Mouse (Mus musculus): ENCODE data around the gene Nr6a1.

The Nr6a1 gene

DNA sequence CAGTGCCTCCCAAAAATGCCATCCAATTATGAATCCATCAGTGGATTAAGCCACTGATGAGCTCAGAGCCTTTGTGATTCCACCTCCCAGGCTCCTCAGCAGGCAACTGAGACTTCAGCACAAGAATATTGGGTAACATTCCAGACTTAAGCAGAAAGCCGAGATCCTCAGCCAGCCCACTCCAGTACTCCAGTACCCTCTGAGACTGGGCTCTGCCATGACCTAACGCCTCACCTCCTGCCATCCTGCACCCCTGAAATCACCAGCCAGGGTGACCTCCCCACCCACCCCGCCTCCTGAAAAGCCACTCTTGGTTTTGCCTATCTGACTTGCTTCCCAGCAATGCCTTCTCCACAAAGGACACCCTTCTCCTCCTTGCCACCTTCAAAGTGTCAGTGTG lies 9.9 kb upstream of the Nr6a1 start:
- no peak for DNase-seq (ENCODE audit: extremely low spot score)

DNA sequence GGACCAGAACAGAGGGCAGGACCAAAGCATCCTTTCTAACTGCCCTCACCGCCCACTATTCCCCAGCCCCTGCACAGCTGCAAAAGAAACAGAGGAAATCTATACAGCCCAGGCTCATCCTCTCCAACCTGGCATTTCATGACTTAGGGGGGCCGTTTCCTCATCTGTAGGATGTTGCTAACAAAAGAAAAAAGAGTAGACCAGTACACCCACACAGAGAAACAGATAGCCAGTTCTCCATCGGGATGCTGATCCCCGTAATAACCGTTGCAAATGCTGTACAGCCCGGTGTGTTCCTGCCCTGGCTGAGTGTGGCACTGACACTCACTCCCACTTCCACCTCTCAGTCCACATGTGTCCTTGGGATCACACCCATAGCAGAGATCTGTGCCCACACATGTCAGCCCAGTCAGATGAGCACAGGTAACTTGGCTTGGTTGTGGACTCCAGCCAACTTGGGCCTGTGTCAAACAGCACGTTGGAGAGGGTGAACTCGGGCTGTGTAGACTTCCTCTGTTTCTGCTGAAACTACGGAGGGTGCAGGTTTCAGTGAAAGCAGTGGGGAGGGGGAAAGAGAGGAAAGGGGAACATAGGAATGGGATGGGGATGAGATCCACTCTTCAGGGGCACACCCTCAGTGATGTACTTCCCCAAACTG lies 9.4 kb upstream of the Nr6a1 start:
- DNase-seq (ENCODE audit: extremely low spot score): no peak

DNA sequence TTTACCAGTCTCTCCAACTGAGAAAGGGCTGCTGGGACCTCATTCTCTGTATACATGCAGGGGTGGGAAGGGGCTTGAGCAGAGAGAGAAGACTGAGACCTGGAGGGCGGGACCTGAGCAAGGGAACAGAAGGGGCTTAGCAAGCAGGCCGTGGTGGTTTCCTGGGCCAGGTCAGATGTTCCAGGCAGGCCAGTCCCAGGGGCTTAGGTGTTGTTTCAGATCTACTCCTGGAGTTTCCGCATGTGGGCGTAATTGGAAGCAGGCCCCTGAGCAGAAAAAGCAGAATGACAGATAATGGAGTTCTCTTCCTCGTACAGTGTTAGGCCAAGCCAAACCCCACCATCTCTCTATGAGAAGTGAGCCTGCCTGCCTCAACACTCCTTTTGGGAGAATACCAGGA lies 7.4 kb upstream of the Nr6a1 start:
- no peak for DNase-seq (ENCODE audit: extremely low spot score)

DNA sequence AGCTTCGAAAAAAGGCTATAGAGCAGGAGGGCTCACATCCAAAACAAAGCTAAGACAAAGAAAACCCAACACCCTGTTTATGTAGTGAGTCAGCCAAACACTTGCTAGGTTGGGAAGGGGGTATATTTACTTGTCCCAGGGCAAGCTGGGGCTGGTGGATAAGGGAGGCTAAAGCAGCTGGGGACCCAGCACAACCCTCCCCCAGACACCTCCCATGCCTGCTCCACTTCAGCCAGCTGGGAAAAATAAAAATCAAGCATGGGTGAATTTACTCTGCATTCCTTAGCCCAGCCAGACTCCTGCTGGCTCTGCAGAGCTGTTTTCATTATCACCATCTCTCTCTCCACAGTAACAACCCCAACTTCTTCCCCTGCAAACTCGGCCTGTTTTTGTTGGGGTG lies 6.4 kb upstream of the Nr6a1 start:
- DNase-seq (ENCODE audit: extremely low spot score): no peak

DNA sequence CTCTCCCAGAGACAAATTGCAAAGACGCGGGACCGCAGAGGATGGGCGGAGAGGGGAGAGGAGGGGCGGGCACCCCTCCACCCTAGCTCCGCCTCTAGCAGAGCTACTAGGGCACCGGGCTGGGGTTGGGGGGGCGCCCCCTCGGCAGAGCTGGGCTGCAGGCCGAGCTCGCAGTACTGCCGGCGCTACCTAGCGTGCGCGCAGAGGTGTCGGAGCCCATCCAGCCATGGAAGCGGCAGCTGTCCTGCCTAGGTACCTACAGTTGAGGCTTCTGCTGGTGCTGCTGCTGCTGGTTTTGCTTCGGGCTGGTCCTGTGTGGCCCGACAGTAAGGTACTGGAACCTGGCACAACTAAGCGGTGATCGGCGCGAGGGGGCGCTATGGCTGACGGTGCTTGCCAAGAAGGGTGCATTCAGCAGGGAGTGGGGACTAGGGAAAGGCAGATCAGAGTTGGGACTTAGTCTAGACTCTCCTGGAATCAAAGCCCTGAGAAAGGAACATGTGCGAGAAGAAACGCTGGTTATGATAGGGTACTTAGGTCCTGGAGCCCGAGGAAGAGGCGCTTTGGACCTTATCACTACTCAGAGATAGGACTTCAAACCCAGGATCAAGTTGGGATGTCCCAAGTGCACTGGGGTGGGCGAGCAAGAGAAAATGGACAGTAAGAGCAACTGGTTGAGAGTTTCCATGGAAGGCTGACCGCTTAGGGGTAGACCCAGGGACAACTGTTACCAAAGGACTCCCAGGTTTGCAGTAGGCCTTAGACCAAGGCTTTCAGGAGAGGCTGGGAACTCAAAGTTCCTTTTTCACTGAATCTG lies 4.6 kb upstream of the Nr6a1 start, which contains the start of gene Olfml2a:
Olfml2a (plus strand) TSS at position 128 of the 817 bp plus-strand sequence.
- peak; percentile 83 for DNase-seq (ENCODE audit: extremely low spot score)

DNA sequence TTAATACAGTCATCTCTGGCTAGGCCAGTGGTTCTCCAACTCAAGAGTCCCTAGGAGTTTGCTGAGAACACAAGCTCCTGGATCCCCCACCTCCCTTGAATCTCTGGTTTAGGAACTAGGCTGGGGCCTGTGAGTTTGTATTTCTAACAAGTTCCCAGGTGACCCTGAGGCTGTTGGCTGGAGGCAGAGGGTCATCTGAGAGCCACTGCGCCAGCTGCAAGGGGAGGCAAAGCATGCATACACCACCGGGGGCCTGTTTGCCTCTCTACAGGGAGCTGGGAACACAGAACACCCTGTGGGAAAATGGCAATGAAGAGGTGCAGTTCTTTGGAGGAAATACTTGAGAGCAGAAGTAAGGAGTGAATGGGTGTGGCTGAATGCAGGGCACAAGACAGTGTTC lies 2.8 kb upstream of the Nr6a1 start:
- no peak for DNase-seq (ENCODE audit: extremely low spot score)

DNA sequence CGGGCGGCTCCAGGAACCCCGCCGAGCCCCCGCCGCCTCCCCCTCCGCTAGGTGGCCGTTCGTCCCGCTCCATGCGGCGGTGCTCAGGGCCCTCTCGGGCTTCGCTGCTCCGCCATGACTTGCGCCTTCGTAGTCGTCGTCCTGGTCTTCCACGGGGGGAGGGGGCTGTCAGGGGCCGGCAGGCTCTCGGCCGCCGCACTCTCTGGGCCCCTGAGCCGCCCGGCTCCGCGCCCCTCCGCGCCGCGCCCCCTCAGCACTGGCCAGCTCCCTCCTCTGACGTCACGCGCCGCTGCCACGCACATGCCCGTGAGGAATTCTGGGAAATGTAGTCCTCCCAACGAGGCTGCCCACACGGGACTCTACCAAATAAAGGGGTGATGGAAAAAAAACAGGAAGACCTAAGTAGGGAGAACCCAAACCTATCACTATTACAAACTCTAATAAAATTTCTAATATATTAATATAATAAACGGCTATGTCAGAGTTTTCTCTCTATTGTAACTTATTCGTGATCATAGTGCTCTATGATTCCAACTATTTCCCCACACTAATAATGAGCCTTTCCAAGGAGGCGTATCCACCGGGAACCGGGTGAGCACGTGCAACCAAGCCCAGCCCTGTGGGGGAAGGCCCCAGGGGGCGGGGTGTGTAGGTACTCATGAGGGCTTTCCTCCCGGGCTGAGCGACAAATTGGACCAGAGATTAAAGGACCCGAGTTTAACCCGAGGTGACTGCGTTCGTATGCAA lies 1.2 kb downstream of the Nr6a1 start:
- DNase-seq (ENCODE audit: extremely low spot score): peak; percentile 96

DNA sequence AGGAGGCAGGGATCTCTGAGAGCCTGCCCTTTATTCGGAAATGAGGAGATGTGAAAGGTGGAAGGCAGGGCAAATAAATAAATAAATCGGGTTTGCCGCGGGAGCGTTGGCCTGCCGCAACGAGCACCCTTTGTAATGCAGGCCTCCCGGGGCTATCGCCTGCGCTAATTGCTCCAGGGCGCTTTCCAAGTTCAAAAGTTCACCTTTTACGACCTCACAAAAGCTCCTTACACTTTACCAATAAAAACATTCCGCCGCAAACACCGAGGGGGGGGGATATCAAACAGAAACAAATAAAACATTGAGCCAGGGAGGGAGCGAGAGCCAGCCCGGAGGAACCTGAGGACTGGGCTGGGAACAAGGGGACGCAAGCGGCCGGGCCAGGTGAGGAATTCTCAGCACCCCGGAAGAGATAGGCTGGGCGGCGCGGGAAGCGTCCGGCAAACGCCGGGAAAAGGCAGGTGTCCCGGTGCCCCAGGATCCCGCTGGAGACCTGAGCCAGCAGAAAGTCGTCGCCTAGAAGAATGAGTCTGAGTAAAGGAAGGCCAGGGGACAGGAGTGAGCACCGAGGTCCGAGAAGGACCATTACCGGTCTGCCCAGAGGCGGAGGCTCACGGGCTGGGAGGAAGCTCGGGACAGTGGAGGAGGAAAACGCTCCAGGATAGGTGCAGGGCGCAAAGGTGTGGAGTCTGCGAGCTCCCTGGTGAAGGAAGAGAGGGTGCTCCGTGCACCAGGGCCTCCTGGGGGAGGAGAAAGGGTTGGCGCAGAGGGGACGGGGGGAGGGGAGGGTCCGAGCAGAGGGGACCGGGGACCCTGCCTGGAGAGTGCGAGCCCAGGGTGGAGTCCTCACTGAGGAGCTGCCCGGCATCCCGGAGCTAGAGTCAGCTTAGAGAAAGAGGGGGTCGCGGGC lies 2.1 kb downstream of the Nr6a1 start:
- DNase-seq (ENCODE audit: extremely low spot score): no peak

DNA sequence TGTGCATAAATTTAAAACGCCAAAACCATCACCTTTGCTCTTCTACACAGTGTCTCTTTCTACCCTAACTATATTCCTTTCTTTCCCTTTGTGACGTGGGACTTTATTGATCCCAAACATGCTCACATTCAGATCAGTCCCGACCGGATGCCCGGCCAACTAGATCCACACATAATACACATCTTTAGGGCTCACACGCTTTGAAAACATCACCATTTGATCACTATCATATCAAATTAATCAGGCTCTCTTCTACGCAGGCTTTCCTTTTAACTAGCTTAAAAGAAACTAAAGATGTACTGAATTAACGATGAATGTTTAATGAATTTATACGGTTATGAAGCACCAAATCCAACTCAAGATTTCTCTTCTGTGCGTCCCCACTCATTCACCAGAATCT lies 2.9 kb downstream of the Nr6a1 start:
- no peak for DNase-seq (ENCODE audit: extremely low spot score)

DNA sequence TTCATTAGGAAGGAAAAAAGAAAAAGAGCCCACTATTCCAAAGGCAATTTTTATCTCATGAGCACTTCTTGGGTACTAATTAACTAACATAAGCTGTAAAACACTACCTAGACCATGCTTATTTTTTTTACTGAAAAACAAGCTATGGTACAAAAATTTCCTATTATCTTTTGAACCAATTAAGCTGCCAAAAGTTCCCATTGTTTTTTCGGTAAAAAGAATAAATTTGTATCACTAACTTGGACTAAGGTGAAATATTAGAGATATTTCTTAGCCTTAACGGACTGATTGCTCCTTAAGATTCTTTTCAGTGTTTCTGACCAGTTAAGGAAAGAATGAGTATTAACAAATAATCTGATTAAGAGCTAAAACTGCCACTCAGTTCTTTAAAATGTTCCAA lies 3.6 kb downstream of the Nr6a1 start:
- no peak for DNase-seq (ENCODE audit: extremely low spot score)

GRCm38 (mm10) chr2:38923471-38923870 lies 4.0 kb downstream of the Nr6a1 start:
- DNase-seq (ENCODE audit: extremely low spot score): no peak

GRCm38 (mm10) chr2:38921374-38921773 lies 6.1 kb downstream of the Nr6a1 start:
- DNase-seq (ENCODE audit: extremely low spot score): no peak

- DNase-seq (ENCODE audit: extremely low spot score): no peak
Measured at GRCm38 (mm10) chr2:38916947-38917691, 10.4 kb downstream of the Nr6a1 start.

- DNase-seq (ENCODE audit: extremely low spot score): peak; percentile 66
Measured at GRCm38 (mm10) chr2:38914965-38915364, 12.5 kb downstream of the Nr6a1 start.

GRCm38 (mm10) chr2:38914517-38914916 lies 13.0 kb downstream of the Nr6a1 start:
- DNase-seq (ENCODE audit: extremely low spot score): no peak

DNA sequence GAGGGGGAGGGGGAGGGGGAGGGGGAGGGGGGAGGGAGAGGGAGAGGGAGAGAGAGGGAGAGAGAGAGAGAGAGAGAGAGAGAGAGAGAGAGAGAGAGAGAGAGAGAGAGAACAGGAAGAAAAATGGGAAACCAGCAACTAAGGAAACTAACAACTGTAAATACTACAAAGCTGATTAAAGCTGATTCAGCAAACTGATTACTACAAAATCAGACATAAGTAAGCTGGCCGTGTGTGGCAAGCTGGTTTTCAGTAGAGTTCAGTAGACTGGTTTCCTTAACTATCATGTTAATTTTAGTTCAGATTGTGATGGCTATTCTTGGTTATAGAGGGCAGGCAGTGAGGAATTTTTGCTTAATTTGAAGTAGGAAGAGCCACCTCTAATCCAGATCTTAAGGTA lies 18.9 kb downstream of the Nr6a1 start:
- DNase-seq (ENCODE audit: extremely low spot score): no peak

DNA sequence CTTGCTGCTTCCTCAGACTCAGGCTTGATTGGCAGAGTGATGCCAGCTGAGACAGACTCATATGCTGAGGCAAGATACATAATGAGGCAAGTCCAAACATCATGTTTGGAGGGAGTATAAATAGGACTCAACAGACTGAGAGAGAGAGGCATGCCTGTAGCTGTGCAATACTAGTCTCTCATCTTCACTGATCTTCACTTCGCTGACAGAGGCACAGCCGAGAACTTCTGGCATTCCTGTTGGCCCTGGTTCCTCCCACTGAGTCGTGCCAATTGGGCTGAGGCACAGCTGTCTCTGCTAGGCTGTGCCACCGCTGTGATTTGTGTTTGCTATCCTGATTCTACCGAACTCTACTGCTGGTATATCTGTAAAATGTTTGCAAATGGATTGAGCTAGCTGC lies 21.4 kb downstream of the Nr6a1 start:
- DNase-seq (ENCODE audit: extremely low spot score): no peak

DNA sequence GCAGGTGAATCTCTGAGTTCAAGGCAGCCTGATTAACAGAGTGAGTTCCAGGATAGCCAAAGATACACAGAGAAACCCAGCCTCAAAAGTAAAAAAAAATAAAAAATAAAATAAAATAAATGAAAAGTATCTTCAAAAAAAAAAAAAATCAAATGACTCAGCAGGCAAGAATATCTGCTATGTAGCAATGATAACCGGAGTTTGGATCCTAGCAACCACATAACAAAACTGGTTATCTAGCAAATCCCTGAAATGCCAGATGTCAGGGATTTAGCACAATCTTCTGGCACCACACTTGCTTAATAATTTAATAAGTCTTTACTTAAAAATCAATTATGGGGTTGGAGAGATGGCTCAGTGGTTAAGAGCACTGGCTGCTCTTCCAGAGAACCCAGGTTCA lies 23.2 kb downstream of the Nr6a1 start:
- no peak for DNase-seq (ENCODE audit: extremely low spot score)

DNA sequence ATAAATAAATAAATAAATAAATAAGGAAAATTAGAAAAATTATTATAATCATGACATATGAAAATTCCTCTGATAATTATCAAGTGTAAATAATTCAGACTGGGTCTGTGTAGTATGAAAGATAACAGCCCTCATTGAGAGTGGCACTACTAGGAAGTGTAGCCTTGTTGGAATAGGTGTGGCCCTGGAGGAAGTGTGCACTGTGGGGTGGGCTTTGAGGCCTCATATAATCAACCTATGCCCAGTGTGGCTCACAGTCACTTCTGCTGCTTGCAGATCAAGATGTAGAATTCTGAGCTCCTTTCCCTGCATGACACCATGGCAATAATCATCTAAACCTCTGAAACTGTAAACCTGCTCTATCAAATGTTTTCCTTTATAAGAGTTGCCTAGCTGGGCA lies 24.6 kb downstream of the Nr6a1 start:
- no peak for DNase-seq (ENCODE audit: extremely low spot score)

- DNase-seq (ENCODE audit: extremely low spot score): peak; percentile 7
Measured at GRCm38 (mm10) chr2:38880907-38881672, 46.4 kb downstream of the Nr6a1 start.
